Mouse (Mus musculus): ENCODE measurements at regions not wholly inside any gene's neighbourhood (a gene's known extent, or its start where the extent isn't known, plus 50 kb on each side); places are given as distances from the start of the nearest gene placed in this dataset.
A peak's percentile ranks its signal among the peaks of the same experiment; 100 is the strongest.
"Not testable (repeated sequence)": the region's sequence is repeated elsewhere in the genome, so short reads cannot be mapped to it uniquely, and the experiment has no call there.

GRCm38 (mm10) chr17:79977154-79977571 is 81.2 kb upstream of the Atl2 start:
- DNase-seq: peak; percentile 55

- DNase-seq: no peak
These were observed 80.7 kb upstream of the Atl2 start for GRCm38 (mm10) chr17:79976518-79977100.

GRCm38 (mm10) chr17:79975997-79976443 is 80.1 kb upstream of the Atl2 start:
- DNase-seq: no peak

GRCm38 (mm10) chr17:79975150-79975757 is 79.3 kb upstream of the Atl2 start:
- not testable (repeated sequence) for DNase-seq

GRCm38 (mm10) chr17:79971721-79972336 is 75.9 kb upstream of the Atl2 start:
- DNase-seq: no peak

GRCm38 (mm10) chr17:79969500-79969972 is 73.6 kb upstream of the Atl2 start:
- no peak for DNase-seq

GRCm38 (mm10) chr17:79968819-79969218 is 72.9 kb upstream of the Atl2 start:
- no peak for DNase-seq

GRCm38 (mm10) chr17:79966981-79967380 is 71.1 kb upstream of the Atl2 start:
- no peak for DNase-seq

- DNase-seq: no peak
These were observed 69.7 kb upstream of the Atl2 start for GRCm38 (mm10) chr17:79965625-79966024.

GRCm38 (mm10) chr17:79964850-79965249 is 68.9 kb upstream of the Atl2 start:
- DNase-seq: peak; percentile 26

GRCm38 (mm10) chr17:79963330-79963729 is 67.4 kb upstream of the Atl2 start:
- no peak for DNase-seq

GRCm38 (mm10) chr17:79961391-79961790 is 65.5 kb upstream of the Atl2 start:
- no peak for DNase-seq

GRCm38 (mm10) chr17:79960688-79961087 is 64.8 kb upstream of the Atl2 start:
- DNase-seq: no peak

GRCm38 (mm10) chr17:79955267-79955666 is 59.3 kb upstream of the Atl2 start:
- no peak for DNase-seq

- DNase-seq: peak; percentile 26
These were observed 58.8 kb upstream of the Atl2 start for GRCm38 (mm10) chr17:79954624-79955244.

- DNase-seq: peak; percentile 27
These were observed 52.9 kb upstream of the Atl2 start for GRCm38 (mm10) chr17:79948591-79949475.

Data from gastrocnemius, postnatal 25 days (tissue).